Mouse (Mus musculus) embryo, embryonic 10 days (tissue): ENCODE measurements around the gene Smarcd1.

Source experiments
- DNase-seq: peaks from one replicate; pipeline ENCODE4 v3.0.0-alpha.2; 2015; ENCODE audit warnings: low spot score

The Smarcd1 gene

DNA sequence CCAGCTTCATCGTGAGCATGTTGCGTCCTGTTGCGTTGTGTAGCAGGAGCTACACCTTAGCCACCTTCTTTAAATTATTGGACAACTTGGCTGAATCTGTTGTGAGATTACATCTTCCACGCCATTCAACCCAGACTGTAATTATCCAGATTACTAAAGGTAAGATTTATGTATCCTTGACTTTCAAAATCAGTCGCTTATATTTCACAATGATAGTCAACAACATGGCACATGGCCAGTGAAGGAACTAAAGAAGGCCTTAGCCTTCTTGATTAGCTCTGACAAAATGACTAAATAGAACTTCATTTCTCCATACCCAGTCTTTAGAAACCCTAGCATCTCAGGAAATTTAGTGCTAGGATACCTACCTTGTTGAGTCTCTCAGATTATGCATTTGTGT is 31.3 kb downstream of the Smarcd1 start:
- no peak for DNase-seq

DNA sequence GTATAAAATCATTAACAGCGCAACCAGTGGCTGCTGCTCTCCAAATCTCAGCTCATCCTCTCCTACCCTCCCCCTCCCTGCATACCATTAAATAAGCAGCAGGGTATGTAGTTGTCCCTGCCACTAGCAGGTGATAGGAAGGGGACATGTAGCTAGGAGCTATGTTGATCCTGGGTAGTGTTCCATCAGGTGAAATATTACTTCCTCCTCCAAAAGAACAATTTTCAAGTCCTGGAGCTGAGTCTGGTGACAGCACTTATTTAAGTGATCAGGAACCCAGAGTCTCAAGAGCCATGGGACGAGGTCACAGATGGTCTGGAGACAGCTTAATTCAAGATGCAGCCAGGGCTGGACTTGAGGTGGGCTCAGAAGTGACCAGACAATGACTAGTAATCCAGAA is 33.7 kb downstream of the Smarcd1 start:
- DNase-seq = no peak

DNA sequence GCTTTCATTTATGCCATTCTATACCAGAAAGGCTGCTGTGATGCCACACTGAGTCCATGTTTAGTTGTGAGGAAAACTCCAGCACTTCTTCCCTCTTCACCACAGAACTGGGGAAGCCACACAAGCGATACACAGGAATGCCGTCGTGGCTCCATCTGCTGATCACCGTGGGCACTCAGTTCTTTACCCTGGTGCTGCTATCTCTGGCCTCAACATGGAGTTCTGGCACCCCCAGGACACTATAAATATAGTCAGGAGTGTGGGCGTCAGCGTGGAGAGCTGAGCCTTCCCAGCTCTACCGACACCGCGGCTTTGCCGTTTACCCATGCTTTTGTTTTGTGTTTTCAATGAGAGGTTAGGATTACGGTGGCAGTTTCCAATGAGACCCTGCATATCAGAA is 34.7 kb downstream of the Smarcd1 start:
- no peak for DNase-seq

DNA sequence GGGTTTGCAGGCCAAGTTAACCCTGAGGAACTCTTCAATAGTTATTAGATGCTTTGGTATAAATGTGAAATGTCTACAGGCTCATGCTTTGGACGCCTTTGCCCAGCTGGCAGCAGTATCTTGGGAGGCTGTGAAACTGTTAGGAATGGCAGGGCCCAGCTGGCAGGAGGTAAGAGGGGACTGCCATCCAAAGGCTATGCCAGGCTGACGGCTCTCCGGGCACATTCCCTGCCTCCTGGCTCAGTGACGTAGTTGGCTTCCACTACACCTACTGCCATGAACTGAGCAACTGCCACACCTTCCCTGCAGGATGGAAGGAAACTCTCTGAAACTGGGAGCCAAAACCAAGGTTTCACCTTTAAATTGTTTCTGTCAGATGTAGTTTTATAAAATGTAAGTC is 38.3 kb downstream of the Smarcd1 start:
- DNase-seq = no peak

DNA sequence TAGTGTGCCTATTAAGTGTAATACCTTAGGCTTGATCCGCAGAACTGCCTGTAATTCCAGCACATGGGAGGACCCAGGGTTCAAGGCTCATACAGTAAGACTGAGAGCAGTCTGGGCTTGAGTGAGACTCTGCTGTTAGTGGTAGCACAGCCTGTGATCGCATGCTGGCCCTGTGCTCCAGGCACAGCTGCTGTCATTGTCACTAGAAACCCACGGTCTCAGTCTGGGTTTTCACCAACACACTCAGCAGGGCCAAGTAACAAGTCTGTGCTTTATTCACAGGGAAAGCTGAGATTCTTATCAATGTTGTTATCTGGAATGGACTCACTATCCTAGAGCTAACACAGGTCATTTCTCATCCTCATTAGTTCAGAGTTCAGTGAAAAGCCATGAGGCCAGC is 52.3 kb downstream of the Smarcd1 start:
- DNase-seq = no peak
